Mouse (Mus musculus) lung, postnatal 25 days (tissue): ENCODE results near the gene Gm17079.
"Not testable (repeated sequence)": the region's sequence is repeated elsewhere in the genome, so short reads cannot be mapped to it uniquely, and the experiment has no call there.

Experiments
- DNase-seq: peaks from one replicate; pipeline ENCODE4 v3.0.0; 2022; ENCODE audit warnings: low spot score

The Gm17079 gene

GRCm38 (mm10) chr14:51695368-51695767 is at the start of gene Gm17079:
Gene Gm17079 (minus strand): TSS chr14:51695468.
- DNase-seq, result not testable (repeated sequence)

GRCm38 (mm10) chr14:51740347-51741170 is 45.3 kb upstream of the Gm17079 start:
- DNase-seq, result no peak

DNA sequence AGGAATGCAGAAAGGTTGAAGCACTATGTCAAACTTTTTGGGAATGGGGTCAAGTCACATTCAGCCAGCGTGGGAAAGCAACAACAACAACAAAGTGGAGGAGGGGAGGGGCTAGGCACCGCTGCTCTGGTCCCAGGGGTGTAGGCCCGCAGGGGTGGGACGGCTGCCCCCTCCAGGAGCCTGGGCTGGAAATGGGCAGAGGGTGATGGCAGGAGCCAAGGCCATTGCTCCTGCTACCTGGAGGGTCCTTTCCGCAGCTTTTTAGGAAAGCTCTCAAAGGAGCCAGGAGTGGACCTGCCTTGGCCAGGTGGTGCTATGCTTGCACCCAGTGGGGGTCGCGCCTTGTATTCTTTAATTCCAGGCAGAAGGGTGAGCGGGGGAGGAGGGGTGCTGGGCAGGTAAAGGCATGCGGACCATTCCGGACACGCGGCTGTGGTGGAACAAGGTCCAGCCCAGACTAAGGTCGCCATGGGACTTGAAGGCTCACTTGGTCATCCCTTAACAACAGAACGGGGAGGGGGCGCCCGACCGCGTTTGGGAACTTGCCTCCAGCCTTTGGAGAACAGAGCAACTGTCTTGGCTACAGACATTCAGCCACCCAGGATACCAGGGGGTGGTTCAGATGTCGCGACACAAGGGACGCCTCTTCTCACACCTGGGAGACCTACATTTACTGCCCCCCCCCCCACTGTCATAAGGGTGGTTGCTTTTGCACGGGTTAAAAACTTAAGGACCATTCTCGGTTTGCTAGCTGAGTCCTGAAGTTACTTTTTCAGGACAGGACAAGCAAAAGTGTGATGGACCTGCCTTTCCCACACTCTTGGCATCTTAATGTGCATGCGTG is 44.1 kb upstream of the Gm17079 start:
- no peak for DNase-seq

- no peak for DNase-seq
These were observed 43.3 kb upstream of the Gm17079 start for GRCm38 (mm10) chr14:51738411-51739149.

GRCm38 (mm10) chr14:51737967-51738366 is 42.7 kb upstream of the Gm17079 start:
- no peak for DNase-seq

DNA sequence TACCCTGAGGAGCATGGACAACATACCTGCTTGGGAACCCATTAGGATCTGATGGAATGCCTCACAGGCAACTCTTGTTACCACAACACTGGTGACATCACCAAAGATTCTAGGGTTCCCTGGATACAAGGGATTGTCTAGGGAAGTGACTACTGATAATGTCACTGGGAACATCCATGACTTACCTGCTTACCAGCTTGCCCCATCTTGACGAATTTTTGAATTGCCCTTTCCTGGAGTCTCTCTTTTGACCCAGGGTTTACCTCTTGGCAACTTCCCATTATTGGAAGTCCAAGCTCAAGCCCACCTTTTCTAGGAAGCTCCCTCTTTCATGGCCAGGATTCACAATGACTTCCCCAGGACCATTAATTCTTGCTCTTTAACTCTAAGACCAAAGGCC is 21.8 kb upstream of the Gm17079 start, which contains the start of gene Gm5800:
Gm5800 (minus strand) TSS at position 101 of the 400 bp plus-strand sequence.
- no peak for DNase-seq

- no peak for DNase-seq
These were observed 18.0 kb downstream of the Gm17079 start for GRCm38 (mm10) chr14:51677269-51677668.
